Mouse (Mus musculus): Measurements from ENCODE around the gene Mcrip2.

DNA sequence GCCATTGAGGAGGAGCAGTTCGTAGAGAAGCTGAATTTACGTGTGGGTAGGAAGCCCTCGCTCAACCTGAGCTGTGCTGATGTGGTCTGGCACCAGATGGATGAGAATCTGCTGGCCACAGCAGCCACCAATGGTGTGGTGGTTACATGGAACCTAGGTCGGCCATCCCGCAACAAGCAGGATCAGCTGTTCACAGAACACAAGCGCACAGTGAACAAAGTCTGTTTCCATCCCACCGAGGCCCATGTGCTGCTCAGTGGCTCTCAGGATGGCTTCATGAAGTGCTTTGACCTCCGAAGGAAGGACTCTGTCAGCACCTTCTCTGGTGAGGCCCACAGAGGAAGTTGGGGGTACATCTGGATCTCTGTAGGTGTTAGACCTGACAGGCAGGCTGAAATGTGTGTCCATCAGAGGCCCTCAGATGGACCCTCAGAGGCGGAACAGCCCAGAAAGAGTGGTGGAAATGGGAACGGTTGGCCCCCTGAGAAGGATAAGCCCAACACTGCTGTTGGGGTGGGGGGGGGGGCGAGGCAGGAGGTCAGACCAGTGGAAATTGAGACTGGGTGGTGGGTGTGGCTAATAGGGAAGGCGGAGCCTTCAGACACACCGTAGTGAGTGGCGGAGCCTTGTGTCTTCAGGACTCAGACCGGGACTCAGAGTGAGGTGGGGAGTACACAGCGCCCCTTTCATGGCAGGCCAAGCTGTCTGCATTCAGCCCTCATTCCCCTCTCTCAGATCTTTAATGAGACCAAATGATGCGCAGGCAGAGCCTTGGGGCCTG is 44.0 kb downstream of the Mcrip2 start:
- TF ChIP-seq CTCF (IDR thresholded peaks at IDR 0.05; ENCODE audit: borderline replicate concordance, control insufficient read depth, extremely low read depth, insufficient read depth, low read length, poor library complexity) (no peak), POLR2A (IDR thresholded peaks at IDR 0.05; ENCODE audit: control insufficient read depth, extremely low read depth, insufficient read depth, low read length, poor library complexity) (no peak)
